In the genomic region with DNA sequence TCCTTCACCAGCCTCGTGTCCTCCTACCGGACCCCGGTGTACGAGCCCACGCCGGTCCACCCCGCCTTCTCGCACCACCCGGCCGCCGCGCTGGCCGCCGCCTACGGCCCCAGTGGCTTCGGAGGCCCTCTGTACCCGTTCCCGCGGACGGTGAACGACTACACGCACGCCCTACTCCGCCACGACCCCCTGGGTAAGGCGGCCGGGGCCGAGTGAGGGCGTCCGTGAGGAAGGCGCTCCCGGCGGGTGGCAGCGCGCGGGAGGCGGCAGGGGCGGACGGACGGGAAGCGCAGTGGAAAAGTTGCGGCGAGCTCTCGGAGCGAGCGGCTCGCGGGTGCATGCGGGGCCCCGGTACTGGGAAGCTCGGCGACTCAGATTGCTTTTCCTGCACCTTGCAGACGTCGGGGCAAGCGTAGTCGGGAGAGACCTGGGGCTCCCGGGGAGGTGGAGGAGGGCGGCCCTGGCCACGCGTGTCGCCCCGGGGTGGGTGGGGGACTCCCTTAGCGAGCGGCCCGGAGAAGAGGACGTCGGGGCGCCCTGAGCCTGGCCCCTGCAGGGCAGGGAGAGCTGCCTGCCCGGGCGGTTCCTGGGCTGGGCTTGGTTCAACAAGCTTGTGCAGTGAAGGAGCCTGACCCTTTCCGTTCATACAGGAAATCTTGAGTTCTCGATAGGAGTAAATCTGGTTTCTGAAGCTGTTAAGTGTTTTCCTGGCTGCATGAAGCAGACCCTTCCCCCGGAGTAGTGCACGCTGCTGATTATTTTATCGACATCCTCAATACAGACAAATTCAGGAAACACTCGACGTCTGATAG, we compare ENCODE assay signal across 8 mouse cellular contexts. TPM values are rescaled to one million over a fixed set of nuclear protein-coding genes. Genes with fewer than 3 reads are reported as not detected.
DNase-seq lines count a peak whose midpoint lies in the region; ATAC-seq and TF ChIP-seq lines count a peak whose summit lies in the region.

No protein-coding gene starts in this region.

- 1% methylated on average over 77 of the region's 77 CpGs for WGBS in embryonic facial prominence, embryonic 12.5 days
- WGBS in heart, embryonic 15.5 days = under 1% methylated on average over 77 of the region's 77 CpGs
- 1% methylated on average over 77 of the region's 77 CpGs for WGBS in kidney, postnatal 0 days

- TF ChIP-seq CTCF in kidney, postnatal 0 days (IDR thresholded peaks at IDR 0.05; ENCODE audit: low read depth) = no peak

- peak overlapping the region; percentile 37; the same call in 1 of the 2 replicates for H3K27ac ChIP-seq in embryonic facial prominence, embryonic 12.5 days
- H3K27ac ChIP-seq in heart, embryonic 15.5 days = peak overlapping the region; percentile 89
- peak overlapping the region; percentile 84 for H3K27ac ChIP-seq in kidney, postnatal 0 days

- DNase-seq in right cerebral cortex, postnatal 25 days = peak; percentile 4
- DNase-seq in right cerebral cortex, postnatal 10 days (ENCODE audit: low spot score in 2 of 2) = no peak
- peak; percentile 62 for DNase-seq in kidney, postnatal 0 days (ENCODE audit: low spot score)
- peak; percentile 72 to 84 for DNase-seq in lung, postnatal 4 days
- peak; percentile 24 for DNase-seq in spleen, adult 12 weeks (ENCODE audit: low spot score)
- DNase-seq in frontal cortex, postnatal 25 days (ENCODE audit: low spot score in 2 of 2) = no peak

- no peak for ATAC-seq in embryonic facial prominence, embryonic 12.5 days (ENCODE audit: insufficient number of reproducible peaks, insufficient read depth, low FRiP score, low TSS enrichment)
- ATAC-seq in heart, embryonic 15.5 days (replicated peaks; ENCODE audit: insufficient number of reproducible peaks, insufficient read depth, low FRiP score, low read depth) = peak; percentile 82
- peak; percentile 31; the same call in 1 of the 2 replicates for ATAC-seq in kidney, postnatal 0 days (replicated peaks; ENCODE audit: low FRiP score, low read depth)

- H3K4me1 ChIP-seq in embryonic facial prominence, embryonic 12.5 days = peaks cover 13% of the 10 kb centered on the region
- H3K4me1 ChIP-seq in heart, embryonic 15.5 days (replicated peaks) = peaks cover 22% of the 10 kb centered on the region
- H3K4me1 ChIP-seq in kidney, postnatal 0 days (replicated peaks; ENCODE audit: insufficient read depth, low read length) = peaks cover 4% of the 10 kb centered on the region

- no peaks in the 10 kb centered on the region for H3K36me3 ChIP-seq in embryonic facial prominence, embryonic 12.5 days
- H3K36me3 ChIP-seq in heart, embryonic 15.5 days = no peaks in the 10 kb centered on the region
- H3K36me3 ChIP-seq in kidney, postnatal 0 days (ENCODE audit: insufficient read depth, low read length) = no peaks in the 10 kb centered on the region

- peak overlapping the region; percentile 40 for H3K4me3 ChIP-seq in embryonic facial prominence, embryonic 12.5 days
- H3K4me3 ChIP-seq in heart, embryonic 15.5 days = peak overlapping the region; percentile 71
- H3K4me3 ChIP-seq in kidney, postnatal 0 days (replicated peaks; ENCODE audit: low read depth, low read length) = peak overlapping the region; percentile 55

- H3K27me3 ChIP-seq in embryonic facial prominence, embryonic 12.5 days = peaks cover 81% of the 10 kb centered on the region
- H3K27me3 ChIP-seq in heart, embryonic 15.5 days = peaks cover 88% of the 10 kb centered on the region
- peaks cover 66% of the 10 kb centered on the region for H3K27me3 ChIP-seq in kidney, postnatal 0 days (ENCODE audit: insufficient read depth, low read length)

- peak overlapping the region; percentile 38 for H3K9ac ChIP-seq in embryonic facial prominence, embryonic 12.5 days
- peak overlapping the region; percentile 74 for H3K9ac ChIP-seq in heart, embryonic 15.5 days
- peak overlapping the region; percentile 64 for H3K9ac ChIP-seq in kidney, postnatal 0 days (ENCODE audit: low read depth, low read length)

- peak overlapping the region; percentile 63 for H3K4me2 ChIP-seq in embryonic facial prominence, embryonic 12.5 days (replicated peaks)
- H3K4me2 ChIP-seq in heart, embryonic 15.5 days = peak overlapping the region; percentile 83
- peak overlapping the region; percentile 68 for H3K4me2 ChIP-seq in kidney, postnatal 0 days (ENCODE audit: low read length)

- H3K9me3 ChIP-seq in embryonic facial prominence, embryonic 12.5 days = no peaks in the 10 kb centered on the region
- no peaks in the 10 kb centered on the region for H3K9me3 ChIP-seq in heart, embryonic 15.5 days (replicated peaks)
- no peaks in the 10 kb centered on the region for H3K9me3 ChIP-seq in kidney, postnatal 0 days (replicated peaks; ENCODE audit: low read length)

RNA-seq across cellular contexts. Expression of gene Hhex, which starts 0.6 kb away (rescaled TPM):
- polyA plus RNA-seq in embryonic facial prominence, embryonic 12.5 days (2016; fragmentation: Nextera tagmentation; extraction: Ambion mirVana) = 7.8 and 8.7 TPM in 2 replicates
- polyA plus RNA-seq in heart, embryonic 15.5 days (2015; fragmentation: Nextera tagmentation; extraction: Ambion mirVana) = 13.0 and 13.8 TPM in 2 replicates
- 7.6 and 10.1 TPM in 2 replicates for polyA plus RNA-seq in kidney, postnatal 0 days (2015; fragmentation: Nextera tagmentation; extraction: Ambion mirVana)

RNA-seq across cellular contexts. Expression of gene Kif11, which starts 59.0 kb away (rescaled TPM):
- polyA plus RNA-seq in embryonic facial prominence, embryonic 12.5 days (2016; fragmentation: Nextera tagmentation; extraction: Ambion mirVana) = 72.1 and 74.7 TPM in 2 replicates
- polyA plus RNA-seq in heart, embryonic 15.5 days (2015; fragmentation: Nextera tagmentation; extraction: Ambion mirVana) = 39.6 and 45.4 TPM in 2 replicates
- polyA plus RNA-seq in kidney, postnatal 0 days (2015; fragmentation: Nextera tagmentation; extraction: Ambion mirVana) = 18.5 and 22.4 TPM in 2 replicates

Comparison
In these comparisons a context has a peak if more than half of its experiments do, and no peak if none do; other contexts are left out.
1. DNase-seq: peak in right cerebral cortex, postnatal 25 days (single experiment), kidney, postnatal 0 days (single experiment), lung, postnatal 4 days (2 of 2) and spleen, adult 12 weeks (single experiment); none in right cerebral cortex, postnatal 10 days (0 of 2) and frontal cortex, postnatal 25 days (0 of 2).
2. H3K27ac ChIP-seq: peak in every context shown above with its lines; median percentile 89 in heart, embryonic 15.5 days; 84 in kidney, postnatal 0 days; 37 in embryonic facial prominence, embryonic 12.5 days.
3. Peak in every context shown above with its lines, with median percentiles within 50 percentile points of each other: H3K4me2 ChIP-seq, H3K4me3 ChIP-seq and H3K9ac ChIP-seq.